Mouse (Mus musculus): ENCODE measurements around the gene Olfr1163. TPM values are rescaled to one million over a fixed set of nuclear protein-coding genes. Genes with fewer than 3 reads are reported as not detected.
"Not testable (repeated sequence)": the region's sequence is repeated elsewhere in the genome, so short reads cannot be mapped to it uniquely, and the experiment has no call there.

Olfr1163 gene
- not detected in 2 replicates for polyA plus RNA-seq (2016; fragmentation: Nextera tagmentation; extraction: Ambion mirVana)

GRCm38 (mm10) chr2:88071730-88072129, at the start of gene Olfr1163:
TSS of gene Olfr1163 (minus strand) at chr2:88071830.
- no peak for DNase-seq (ENCODE audit: low spot score)
- Histone ChIP-seq H3K27me3 (ENCODE audit: insufficient read depth, poor library complexity, severe bottlenecking) (no peaks in the 10 kb centered on the region), H3K4me3 (no peak within 1 kb of the TSS), H3K27ac (no peak within 1 kb of the TSS), H3K9me3 (no peaks in the 10 kb centered on the region), H3K4me1 (replicated peaks) (no peaks in the 10 kb centered on the region), H3K36me3 (no peaks in the 10 kb centered on the region)

DNA sequence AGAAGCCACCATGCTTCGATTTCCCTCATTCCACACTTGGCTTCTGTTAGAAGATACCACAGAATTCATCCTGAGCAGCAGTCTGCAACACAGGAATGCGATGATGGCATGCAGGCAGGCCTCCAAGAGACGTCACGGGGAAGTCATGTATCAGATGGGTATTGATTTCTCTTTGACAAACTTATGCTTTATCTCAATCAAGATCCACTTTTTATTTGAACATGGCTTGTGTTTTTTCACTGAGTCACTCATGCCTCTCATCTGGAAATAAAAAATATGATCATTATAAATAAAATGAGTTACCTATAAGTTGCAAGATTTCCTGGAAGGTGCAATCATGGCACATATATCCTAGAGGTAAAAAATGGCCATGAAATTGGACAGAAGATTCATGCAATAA, 22.2 kb upstream of the Olfr1163 start, which contains the start of gene Olfr1164:
TSS of gene Olfr1164 (minus strand) at position 101 of the 400 bp plus-strand sequence.
- Histone ChIP-seq H3K27me3 (ENCODE audit: insufficient read depth, poor library complexity, severe bottlenecking) (no peaks in the 10 kb centered on the region), H3K4me1 (replicated peaks) (no peaks in the 10 kb centered on the region), H3K9me3 (no peaks in the 10 kb centered on the region), H3K36me3 (no peaks in the 10 kb centered on the region), H3K4me3 (no peak within 1 kb of the TSS), H3K27ac (no peak within 1 kb of the TSS)
- no peak for DNase-seq (ENCODE audit: low spot score)
- 85% methylated on average over 4 of the region's 4 CpGs for WGBS

DNA sequence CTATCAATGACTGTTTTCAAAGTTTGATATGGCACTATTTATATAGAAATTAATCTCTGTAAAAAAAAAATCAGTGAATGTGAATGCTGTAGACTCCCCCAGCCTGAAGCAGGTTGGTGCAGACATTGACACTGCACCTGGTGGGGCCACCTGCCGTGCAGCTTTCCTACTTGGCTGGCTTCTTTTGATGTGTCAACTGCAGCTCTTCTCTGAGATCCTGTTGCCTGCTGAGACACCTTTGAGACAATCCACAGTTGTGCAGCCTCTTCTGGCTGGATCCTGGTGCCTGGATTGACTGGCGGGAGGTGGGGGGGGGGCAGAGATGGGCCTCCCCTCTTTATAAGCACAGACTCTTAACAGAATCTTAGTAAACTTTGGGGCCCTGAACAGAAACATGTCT, 8.0 kb downstream of the Olfr1163 start:
- DNase-seq (ENCODE audit: low spot score): no peak
- no peaks in the 10 kb centered on the region for H3K9me3 ChIP-seq
- H3K27ac ChIP-seq: no peak overlapping the region
- WGBS: 73% methylated on average over 2 of the region's 2 CpGs
- H3K4me3 ChIP-seq: no peak overlapping the region
- H3K36me3 ChIP-seq: no peaks in the 10 kb centered on the region
- H3K4me1 ChIP-seq (replicated peaks): no peaks in the 10 kb centered on the region
- no peaks in the 10 kb centered on the region for H3K27me3 ChIP-seq (ENCODE audit: insufficient read depth, poor library complexity, severe bottlenecking)

- WGBS: 91% methylated on average over 1 of the region's 1 CpGs
- H3K9me3 ChIP-seq: no peaks in the 10 kb centered on the region
- H3K36me3 ChIP-seq: no peaks in the 10 kb centered on the region
- H3K27ac ChIP-seq: no peak within 1 kb of the TSS
- no peak for DNase-seq (ENCODE audit: low spot score)
- H3K4me1 ChIP-seq (replicated peaks): no peaks in the 10 kb centered on the region
- H3K4me3 ChIP-seq: no peak within 1 kb of the TSS
- no peaks in the 10 kb centered on the region for H3K27me3 ChIP-seq (ENCODE audit: insufficient read depth, poor library complexity, severe bottlenecking)
These were observed 20.6 kb downstream of the Olfr1163 start, which contains the start of gene Olfr1162 for GRCm38 (mm10) chr2:88051029-88051428. TSS of gene Olfr1162 (minus strand) at chr2:88051129.

- no peaks in the 10 kb centered on the region for H3K36me3 ChIP-seq
- no peaks in the 10 kb centered on the region for H3K9me3 ChIP-seq
- no peaks in the 10 kb centered on the region for H3K27me3 ChIP-seq (ENCODE audit: insufficient read depth, poor library complexity, severe bottlenecking)
- no peaks in the 10 kb centered on the region for H3K4me1 ChIP-seq (replicated peaks)
- no peak within 1 kb of the TSS for H3K4me3 ChIP-seq
- H3K27ac ChIP-seq: no peak within 1 kb of the TSS
- no peak for DNase-seq (ENCODE audit: low spot score)
These were observed 34.0 kb downstream of the Olfr1163 start, which contains the start of gene Olfr73 for GRCm38 (mm10) chr2:88037599-88037998. TSS of gene Olfr73 (minus strand) at chr2:88037699.

- not testable (repeated sequence) for DNase-seq (ENCODE audit: low spot score); H3K36me3 ChIP-seq; H3K9me3 ChIP-seq; H3K27me3 ChIP-seq (ENCODE audit: insufficient read depth, poor library complexity, severe bottlenecking); H3K27ac ChIP-seq; H3K4me3 ChIP-seq; H3K4me1 ChIP-seq (replicated peaks)
- WGBS: 86% methylated on average over 1 of the region's 1 CpGs
These were observed 49.2 kb downstream of the Olfr1163 start, which contains the start of gene Olfr1161 for GRCm38 (mm10) chr2:88022474-88022873. TSS of gene Olfr1161 (plus strand) at chr2:88022774.

Other genes with a start within 250 kb of the Olfr1163 start
- not detected in 2 replicates for gene Olfr1148, start 241.3 kb downstream of the Olfr1163 start, polyA plus RNA-seq (2016; fragmentation: Nextera tagmentation; extraction: Ambion mirVana)
- gene Olfr1150-ps1, start 227.8 kb downstream of the Olfr1163 start, polyA plus RNA-seq (2016; fragmentation: Nextera tagmentation; extraction: Ambion mirVana): not detected in 2 replicates
- not detected in 2 replicates for gene Olfr1151, start 216.0 kb downstream of the Olfr1163 start, polyA plus RNA-seq (2016; fragmentation: Nextera tagmentation; extraction: Ambion mirVana)
- not detected in 2 replicates for gene Olfr1152, start 205.3 kb downstream of the Olfr1163 start, polyA plus RNA-seq (2016; fragmentation: Nextera tagmentation; extraction: Ambion mirVana)
- not detected in 2 replicates for gene Olfr1153, start 176.9 kb downstream of the Olfr1163 start, polyA plus RNA-seq (2016; fragmentation: Nextera tagmentation; extraction: Ambion mirVana)
- not detected in 2 replicates for gene Olfr1154, start 166.7 kb downstream of the Olfr1163 start, polyA plus RNA-seq (2016; fragmentation: Nextera tagmentation; extraction: Ambion mirVana)
- not detected in 2 replicates for gene Olfr1155, start 126.7 kb downstream of the Olfr1163 start, polyA plus RNA-seq (2016; fragmentation: Nextera tagmentation; extraction: Ambion mirVana)
- not detected in 2 replicates for gene Olfr1156, start 118.7 kb downstream of the Olfr1163 start, polyA plus RNA-seq (2016; fragmentation: Nextera tagmentation; extraction: Ambion mirVana)
- not detected in 2 replicates for gene Olfr1157, start 103.5 kb downstream of the Olfr1163 start, polyA plus RNA-seq (2016; fragmentation: Nextera tagmentation; extraction: Ambion mirVana)
- not detected in 2 replicates for gene Olfr74, start 97.2 kb downstream of the Olfr1163 start, polyA plus RNA-seq (2016; fragmentation: Nextera tagmentation; extraction: Ambion mirVana)
- not detected in 2 replicates for gene Olfr1158, start 81.7 kb downstream of the Olfr1163 start, polyA plus RNA-seq (2016; fragmentation: Nextera tagmentation; extraction: Ambion mirVana)
- not detected in 2 replicates for gene Olfr1160, start 63.6 kb downstream of the Olfr1163 start, polyA plus RNA-seq (2016; fragmentation: Nextera tagmentation; extraction: Ambion mirVana)
- gene Olfr1161, start 49.1 kb downstream of the Olfr1163 start, polyA plus RNA-seq (2016; fragmentation: Nextera tagmentation; extraction: Ambion mirVana): not detected in 2 replicates
- gene Olfr73, start 34.1 kb downstream of the Olfr1163 start, polyA plus RNA-seq (2016; fragmentation: Nextera tagmentation; extraction: Ambion mirVana): not detected in 2 replicates
- not detected in 2 replicates for gene Olfr1162, start 20.7 kb downstream of the Olfr1163 start, polyA plus RNA-seq (2016; fragmentation: Nextera tagmentation; extraction: Ambion mirVana)
- gene Olfr1164, start 22.1 kb upstream of the Olfr1163 start, polyA plus RNA-seq (2016; fragmentation: Nextera tagmentation; extraction: Ambion mirVana): not detected in 2 replicates
- gene Olfr1166, start 56.4 kb upstream of the Olfr1163 start, polyA plus RNA-seq (2016; fragmentation: Nextera tagmentation; extraction: Ambion mirVana): not detected in 2 replicates
- gene Olfr1167, start 83.4 kb upstream of the Olfr1163 start, polyA plus RNA-seq (2016; fragmentation: Nextera tagmentation; extraction: Ambion mirVana): not detected in 2 replicates
- gene Olfr1168, start 110.0 kb upstream of the Olfr1163 start, polyA plus RNA-seq (2016; fragmentation: Nextera tagmentation; extraction: Ambion mirVana): not detected in 2 replicates
- gene Olfr1170, start 156.5 kb upstream of the Olfr1163 start, polyA plus RNA-seq (2016; fragmentation: Nextera tagmentation; extraction: Ambion mirVana): not detected in 2 replicates
- not detected in 2 replicates for gene Olfr1173, start 208.0 kb upstream of the Olfr1163 start, polyA plus RNA-seq (2016; fragmentation: Nextera tagmentation; extraction: Ambion mirVana)
- not detected in 2 replicates for gene Olfr1174-ps, start 243.3 kb upstream of the Olfr1163 start, polyA plus RNA-seq (2016; fragmentation: Nextera tagmentation; extraction: Ambion mirVana)

Measured in hindbrain, embryonic 10.5 days (tissue).